ENCODE assay signal across 12 mouse cellular contexts in the genomic region with DNA sequence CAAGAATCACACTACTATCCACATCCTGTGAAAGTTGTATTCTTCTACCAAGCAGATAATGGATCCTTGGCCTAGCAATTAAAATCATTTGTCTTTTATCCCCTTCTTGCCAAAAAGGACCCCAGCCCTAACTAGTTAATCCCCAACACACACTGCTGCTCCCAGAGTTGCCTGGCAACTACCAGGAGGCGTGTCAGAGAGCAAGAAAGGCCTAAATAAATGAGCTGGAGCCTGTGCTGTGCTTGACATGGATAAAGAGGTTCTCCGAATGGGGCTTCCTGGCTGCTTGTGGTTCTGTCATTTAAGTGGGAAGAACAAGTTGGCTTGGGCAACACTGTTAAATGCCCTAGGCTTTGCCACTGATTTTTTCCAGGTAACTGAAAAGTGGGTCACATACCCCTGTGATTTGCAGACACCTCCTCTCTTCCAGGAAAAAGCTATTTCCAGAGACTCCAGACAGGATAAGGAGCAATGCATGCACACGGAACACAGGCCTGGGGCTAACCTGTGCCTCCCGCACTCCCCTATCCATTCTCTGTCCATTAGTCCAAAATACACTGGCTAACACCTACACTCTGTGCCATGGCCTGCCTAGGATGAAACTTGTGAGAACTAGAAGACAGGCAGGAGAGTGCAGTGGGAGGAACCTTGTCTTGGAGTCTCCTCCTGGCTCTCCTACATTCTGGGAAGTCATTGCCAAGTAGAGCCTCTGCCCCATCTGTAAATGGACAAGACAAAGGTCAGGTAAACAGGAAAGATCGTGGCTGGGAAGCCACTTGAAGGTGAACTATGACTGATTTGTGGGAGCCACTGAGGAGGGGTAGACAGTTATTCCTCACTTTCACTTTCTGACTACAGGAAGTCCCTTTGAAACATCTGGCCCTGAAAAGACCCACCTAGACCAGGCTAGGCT.
A peak's percentile ranks its signal among the peaks of the same experiment; 100 is the strongest.
DNase-seq lines count a peak whose midpoint lies in the region; ATAC-seq lines count a peak whose summit lies in the region.
"Had no signal": no experiment of that assay in that cellular context is flagged by ENCODE, and none has a peak within 500 bp of the region (broad histone marks: within the 10 kb centered on the region; RNA-seq: fewer than 3 reads in every experiment).

No protein-coding gene starts in this region.

- no peaks in the 10 kb centered on the region for H3K9me3 ChIP-seq in hindbrain, embryonic 11.5 days (ENCODE audit: control insufficient read depth, low read length)
- H3K9me3 ChIP-seq in midbrain, embryonic 15.5 days: no peaks in the 10 kb centered on the region
- no peaks in the 10 kb centered on the region for H3K9me3 ChIP-seq in liver, embryonic 12.5 days (replicated peaks)
- H3K9me3 ChIP-seq: embryonic facial prominence, embryonic 13.5 days had no signal

- H3K27ac ChIP-seq in hindbrain, embryonic 11.5 days (ENCODE audit: low read depth, low read length): no peak overlapping the region
- H3K27ac ChIP-seq in midbrain, embryonic 15.5 days: peak overlapping the region; percentile 36; the same call in 1 of the 2 replicates
- H3K27ac ChIP-seq in liver, embryonic 12.5 days: no peak overlapping the region
- H3K27ac ChIP-seq: embryonic facial prominence, embryonic 13.5 days had no signal

- WGBS in hindbrain, embryonic 11.5 days: 49% methylated on average over 5 of the region's 5 CpGs
- 44% methylated on average over 5 of the region's 5 CpGs for WGBS in midbrain, embryonic 15.5 days
- WGBS in liver, embryonic 12.5 days (ENCODE audit: insufficient replicate concordance): 70% methylated on average over 5 of the region's 5 CpGs

- DNase-seq in kidney, adult 11 months: peak; percentile 29
- DNase-seq in kidney, postnatal 10 days: no peak
- DNase-seq in embryo, embryonic 10.5 days (ENCODE audit: low spot score): peak; percentile 76
- DNase-seq in hindbrain, embryonic 11.5 days (ENCODE audit: low spot score): peak; percentile 66
- DNase-seq: gastrocnemius, postnatal 36 days; lung, postnatal 36 days had no signal

- no peak overlapping the region for H3K4me2 ChIP-seq in hindbrain, embryonic 11.5 days (replicated peaks; ENCODE audit: low read depth, low read length)
- H3K4me2 ChIP-seq in midbrain, embryonic 15.5 days: no peak overlapping the region
- no peak overlapping the region for H3K4me2 ChIP-seq in liver, embryonic 12.5 days
- H3K4me2 ChIP-seq: embryonic facial prominence, embryonic 13.5 days had no signal

- H3K9ac ChIP-seq in hindbrain, embryonic 11.5 days (ENCODE audit: low read depth, low read length): no peak overlapping the region
- no peak overlapping the region for H3K9ac ChIP-seq in midbrain, embryonic 15.5 days
- H3K9ac ChIP-seq in liver, embryonic 12.5 days: no peak overlapping the region
- H3K9ac ChIP-seq: embryonic facial prominence, embryonic 13.5 days had no signal

- peaks cover 4% of the 10 kb centered on the region; the same call in 1 of the 2 replicates for H3K4me1 ChIP-seq in hindbrain, embryonic 11.5 days (replicated peaks; ENCODE audit: control insufficient read depth, insufficient read depth, low read length)
- H3K4me1 ChIP-seq in midbrain, embryonic 15.5 days: peaks cover 14% of the 10 kb centered on the region
- H3K4me1 ChIP-seq in liver, embryonic 12.5 days: 0 out of 2 replicates have a peak, but pooled peaks cover 11% of the 10 kb centered on the region

- no peak overlapping the region for H3K4me3 ChIP-seq in hindbrain, embryonic 11.5 days (ENCODE audit: low read depth, low read length)
- no peak overlapping the region for H3K4me3 ChIP-seq in midbrain, embryonic 15.5 days
- no peak overlapping the region for H3K4me3 ChIP-seq in liver, embryonic 12.5 days
- H3K4me3 ChIP-seq: embryonic facial prominence, embryonic 13.5 days had no signal

- H3K27me3 ChIP-seq in hindbrain, embryonic 11.5 days (ENCODE audit: control insufficient read depth, insufficient read depth, low read length): no peaks in the 10 kb centered on the region
- no peaks in the 10 kb centered on the region for H3K27me3 ChIP-seq in midbrain, embryonic 15.5 days (replicated peaks)
- H3K27me3 ChIP-seq in liver, embryonic 12.5 days (replicated peaks): no peaks in the 10 kb centered on the region
- H3K27me3 ChIP-seq: embryonic facial prominence, embryonic 13.5 days had no signal

- peak; percentile 85 for ATAC-seq in hindbrain, embryonic 11.5 days (ENCODE audit: low FRiP score)
- peak; percentile 89 for ATAC-seq in midbrain, embryonic 15.5 days (replicated peaks)
- no peak for ATAC-seq in granulocyte monocyte progenitor cell, adult 5-6 weeks (replicated peaks; ENCODE audit: poor library complexity, severe bottlenecking)
- no peak for ATAC-seq in erythroblast, adult 5-6 weeks (replicated peaks; ENCODE audit: low FRiP score, poor library complexity, severe bottlenecking)
- ATAC-seq in liver, embryonic 12.5 days: no peak
- ATAC-seq: intestine, postnatal 0 days had no signal

- no peaks in the 10 kb centered on the region for H3K36me3 ChIP-seq in hindbrain, embryonic 11.5 days (ENCODE audit: control insufficient read depth, insufficient read depth, low read length)
- H3K36me3 ChIP-seq in midbrain, embryonic 15.5 days (replicated peaks): no peaks in the 10 kb centered on the region
- H3K36me3 ChIP-seq in liver, embryonic 12.5 days: peaks cover 14% of the 10 kb centered on the region

Comparison
In these comparisons a context has a peak if more than half of its experiments do, and no peak if none do; other contexts are left out.
1. ATAC-seq: peak in hindbrain, embryonic 11.5 days (single experiment) and midbrain, embryonic 15.5 days (single experiment); none in granulocyte monocyte progenitor cell, adult 5-6 weeks (single experiment), erythroblast, adult 5-6 weeks (single experiment) and liver, embryonic 12.5 days (single experiment).